Mouse (Mus musculus): ENCODE measurements around the gene Mrpl24. TPM values are rescaled to one million over a fixed set of nuclear protein-coding genes. Genes with fewer than 3 reads are reported as not detected.
A peak's percentile ranks its signal among the peaks of the same experiment; 100 is the strongest.

Gene Mrpl24
- polyA plus RNA-seq, 1 experiment, result 120 TPM

DNA sequence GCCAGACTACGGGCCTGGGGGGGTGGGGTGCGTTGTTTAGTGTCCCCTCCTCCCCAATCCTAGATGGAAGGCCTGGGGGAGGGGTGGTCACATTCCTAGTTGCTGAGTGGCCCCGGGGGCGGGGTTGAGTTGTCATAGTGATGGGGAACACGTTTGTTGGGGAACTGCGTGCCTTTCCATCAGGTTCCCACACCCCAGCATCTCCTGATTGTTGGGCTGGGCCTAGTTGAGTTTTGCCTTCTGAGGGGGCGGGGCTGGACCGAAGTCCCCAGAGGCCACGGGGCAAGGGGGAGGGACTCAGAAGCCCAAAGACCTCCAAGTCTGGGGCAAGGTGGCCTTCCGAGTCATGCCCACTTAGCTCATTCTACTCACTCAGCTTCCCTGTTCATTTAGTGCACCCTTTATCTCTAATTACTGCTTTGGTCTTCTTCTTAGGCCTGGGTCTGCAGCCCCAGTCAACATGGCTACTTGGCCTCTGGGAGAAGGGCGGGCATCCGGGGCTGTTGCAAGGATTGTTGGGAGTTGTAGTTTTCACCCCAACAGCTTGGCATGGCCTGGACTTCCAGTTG, 8.6 kb upstream of the Mrpl24 start:
- DNase-seq (ENCODE audit: low spot score), result peak; percentile 68

DNA sequence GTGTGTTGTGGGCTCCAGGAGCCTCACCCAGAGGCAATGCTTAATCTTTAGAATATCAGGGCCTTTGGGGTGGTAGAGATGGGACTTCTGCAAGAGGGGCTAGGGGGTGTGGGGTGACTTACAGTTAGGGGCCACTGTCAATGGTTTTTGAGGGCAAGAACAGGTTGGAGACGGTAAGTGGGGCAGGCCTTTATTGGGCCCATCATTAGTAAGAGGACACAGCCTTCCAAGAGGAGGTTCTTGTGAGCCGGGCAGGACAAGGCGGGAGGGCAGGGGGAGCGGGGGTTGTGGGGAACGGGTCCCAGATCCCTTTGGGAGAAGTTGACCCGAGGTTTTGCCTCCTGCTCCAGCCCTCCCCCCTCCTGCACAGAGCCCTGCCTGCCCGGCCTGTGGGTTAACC, 5.8 kb upstream of the Mrpl24 start:
- DNase-seq (ENCODE audit: low spot score), result no peak

- no peak for DNase-seq (ENCODE audit: low spot score)
These were observed 5.4 kb upstream of the Mrpl24 start for GRCm38 (mm10) chr3:87913891-87914290.

DNA sequence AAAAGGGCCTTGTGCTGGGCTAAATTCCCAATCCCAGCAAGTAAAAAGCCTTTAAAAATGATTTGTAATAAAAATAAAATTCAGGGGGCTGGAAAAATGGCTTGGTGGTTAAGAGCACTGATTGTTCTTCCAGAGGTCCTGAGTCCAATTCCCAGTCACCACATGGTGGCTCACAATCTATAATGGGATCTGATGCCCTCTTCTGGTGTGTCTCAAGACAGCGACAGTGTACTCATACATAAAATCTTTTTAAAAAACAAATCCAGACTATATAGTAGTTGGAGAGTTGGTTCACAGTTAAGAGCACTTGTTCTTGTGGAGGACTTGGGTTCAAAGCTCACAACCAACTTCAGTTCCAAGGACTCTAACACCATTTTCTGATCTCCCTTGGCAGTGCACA, 2.3 kb upstream of the Mrpl24 start:
- no peak for DNase-seq (ENCODE audit: low spot score)

DNA sequence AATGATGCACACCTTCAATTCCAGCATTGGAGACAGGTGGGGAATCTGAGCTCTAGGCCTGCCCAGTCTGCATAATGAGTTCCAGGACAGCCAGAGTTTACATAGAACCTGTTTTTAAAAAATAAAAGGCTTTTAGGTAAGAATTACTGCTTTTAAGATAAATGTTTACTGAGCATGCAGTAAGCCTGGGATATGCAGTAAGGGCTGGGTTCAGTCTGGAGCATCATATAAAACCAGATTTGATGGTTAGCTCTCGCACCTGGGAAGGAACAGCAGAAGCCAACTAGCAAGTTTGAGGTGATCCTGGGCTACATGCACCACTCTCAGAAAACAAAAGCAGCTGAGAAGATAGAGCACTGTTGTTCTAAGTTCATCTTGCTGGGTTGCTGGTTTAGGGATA, 755 bp upstream of the Mrpl24 start:
- DNase-seq (ENCODE audit: low spot score), result no peak

- DNase-seq (ENCODE audit: low spot score), result no peak
These were observed 1.1 kb downstream of the Mrpl24 start for GRCm38 (mm10) chr3:87920270-87920943.

DNA sequence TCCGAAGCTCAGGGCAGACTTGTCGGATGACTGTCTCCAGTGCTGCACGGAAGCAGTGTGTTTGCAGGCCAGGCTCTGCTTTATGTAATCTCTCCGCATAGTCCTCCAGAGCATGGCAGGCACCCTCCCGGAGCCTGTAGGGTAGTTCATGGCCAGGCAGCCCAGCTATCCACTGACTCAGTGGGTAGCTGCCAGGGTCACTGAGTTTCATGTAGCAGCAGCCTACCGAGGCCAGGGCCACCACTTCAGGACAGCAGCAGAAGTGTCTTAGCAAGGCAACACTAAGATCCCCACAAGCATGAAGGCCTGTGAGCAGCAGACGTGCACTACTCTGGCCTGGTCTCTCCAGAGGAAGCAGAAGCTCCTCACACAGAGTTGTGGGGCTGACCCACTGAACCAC, 5.7 kb downstream of the Mrpl24 start:
- DNase-seq (ENCODE audit: low spot score), result no peak

- no peak for DNase-seq (ENCODE audit: low spot score)
These were observed 8.1 kb downstream of the Mrpl24 start for GRCm38 (mm10) chr3:87927452-87927851.

DNA sequence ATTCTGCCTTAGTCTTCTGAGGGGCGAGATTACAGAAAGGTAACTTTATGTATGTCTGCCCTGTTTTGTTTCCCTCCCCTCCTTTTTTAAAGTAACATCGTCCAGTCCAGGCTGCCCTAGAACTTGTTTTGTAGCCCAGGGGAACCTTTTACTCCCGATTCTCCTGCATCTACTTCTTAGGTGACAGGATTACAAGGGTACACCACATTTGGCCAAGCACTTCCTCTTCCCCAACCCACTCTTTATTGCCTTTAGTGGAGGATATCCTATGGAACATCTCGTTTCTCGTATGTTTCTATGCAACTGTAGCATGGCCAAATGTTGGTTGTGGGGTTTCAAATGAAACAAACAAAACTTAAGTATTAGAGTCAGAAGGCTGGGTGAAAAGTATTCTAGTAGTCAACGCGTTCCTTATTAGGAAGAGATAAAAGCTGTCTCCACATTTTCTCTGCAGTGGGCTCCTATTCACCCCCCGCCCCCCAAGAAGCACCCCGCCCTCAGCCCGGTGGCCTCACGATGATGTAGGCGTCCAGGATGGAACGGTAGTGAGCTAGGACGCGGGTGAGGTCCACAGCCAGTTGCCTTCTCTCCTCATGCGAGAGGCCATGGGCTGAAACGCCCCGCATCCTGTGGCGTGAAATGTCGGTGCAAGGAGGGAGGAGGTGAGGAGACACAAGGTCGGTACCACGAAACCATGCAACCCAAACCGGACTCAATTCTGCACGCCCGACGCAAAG, 10.2 kb downstream of the Mrpl24 start:
- DNase-seq (ENCODE audit: low spot score), result no peak

- peak; percentile 87 for DNase-seq (ENCODE audit: low spot score)
These were observed 10.9 kb downstream of the Mrpl24 start, which contains the start of the genes Isg20l2 and Rrnad1 for GRCm38 (mm10) chr3:87930078-87930795. Gene Isg20l2, plus strand, starts transcription at chr3:87930314. Gene Rrnad1, minus strand, starts transcription at chr3:87930717.

GRCm38 (mm10) chr3:87934026-87934425, 14.7 kb downstream of the Mrpl24 start:
- no peak for DNase-seq (ENCODE audit: low spot score)

DNA sequence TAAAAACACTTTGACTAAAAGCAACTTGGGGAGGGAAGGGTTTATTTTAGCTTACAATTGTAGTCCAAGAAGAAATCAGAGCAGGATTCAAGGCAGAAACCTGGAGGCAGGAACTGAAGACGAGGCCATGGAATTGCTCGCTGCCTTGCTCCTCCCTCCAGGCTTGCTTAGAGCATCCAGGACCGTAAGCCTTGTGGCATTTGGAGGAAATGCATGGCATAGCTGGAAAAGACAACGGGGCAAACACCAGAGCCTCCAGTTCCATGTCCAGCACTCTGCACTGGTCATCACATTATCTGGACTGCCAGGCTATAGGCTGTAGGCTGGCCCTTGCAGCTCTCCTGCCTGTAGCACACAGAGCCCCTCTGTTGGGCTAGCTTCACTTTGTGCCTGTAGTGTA, 15.2 kb downstream of the Mrpl24 start:
- no peak for DNase-seq (ENCODE audit: low spot score)

- DNase-seq (ENCODE audit: low spot score), result no peak
These were observed 15.9 kb downstream of the Mrpl24 start for GRCm38 (mm10) chr3:87935201-87935600.

DNA sequence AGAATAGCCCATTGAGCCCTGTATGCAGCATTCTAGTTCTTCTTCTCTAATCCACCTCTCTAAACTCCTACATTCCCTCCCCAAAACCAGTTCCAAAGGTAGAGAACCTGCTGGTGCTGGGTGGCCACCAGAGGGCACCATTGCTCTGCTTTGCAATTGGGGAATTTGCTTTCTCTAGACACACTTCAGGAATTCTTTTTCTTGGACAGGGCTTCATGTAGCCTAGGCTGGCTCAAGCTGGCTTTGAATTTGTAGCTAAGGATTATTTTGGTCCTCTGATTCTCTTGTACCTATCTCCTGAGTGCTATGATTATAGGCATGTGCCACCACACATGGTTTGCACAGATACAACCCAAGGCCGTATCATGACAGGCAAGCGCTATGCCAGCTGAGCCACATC, 16.5 kb downstream of the Mrpl24 start:
- DNase-seq (ENCODE audit: low spot score), result peak; percentile 63

GRCm38 (mm10) chr3:87940611-87941010, 21.3 kb downstream of the Mrpl24 start:
- DNase-seq (ENCODE audit: low spot score), result no peak

DNA sequence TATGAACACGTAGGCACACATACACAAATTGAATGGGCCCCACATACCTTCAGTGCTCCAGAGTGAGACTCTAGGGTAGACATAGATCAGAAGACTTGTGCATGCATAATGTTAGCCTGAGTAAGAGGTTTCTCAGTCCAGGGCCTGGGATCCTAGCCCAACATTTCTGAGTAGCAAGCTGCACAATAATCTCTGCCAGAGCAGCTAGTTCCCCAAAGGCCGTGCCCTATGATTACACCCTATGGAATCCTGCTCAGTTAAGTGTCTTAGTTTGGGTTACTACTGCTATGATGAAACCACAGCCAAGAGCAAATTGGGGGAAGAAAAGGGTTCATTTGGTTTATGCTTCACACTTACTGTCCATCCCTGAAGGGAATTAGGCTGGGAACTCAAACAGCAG, 23.2 kb downstream of the Mrpl24 start:
- no peak for DNase-seq (ENCODE audit: low spot score)

DNA sequence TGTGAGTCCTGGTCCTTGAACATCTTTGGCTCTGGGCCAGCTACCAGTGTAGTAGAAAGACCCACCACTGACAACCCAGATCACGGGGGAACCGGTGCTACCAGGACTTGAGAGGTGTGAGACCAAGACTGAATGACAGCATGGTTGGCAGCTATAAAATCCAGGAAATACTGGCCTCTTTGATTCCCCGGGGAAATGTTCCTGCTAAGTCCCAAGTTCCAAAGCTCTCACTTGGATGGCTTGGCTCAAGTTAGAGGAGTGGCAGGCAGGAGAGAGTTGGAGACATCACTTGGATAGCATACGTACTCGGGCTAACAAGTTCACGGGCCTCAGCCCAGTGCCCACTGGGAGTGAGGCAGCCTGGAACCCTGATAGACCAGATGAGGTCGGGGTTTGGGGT, 24.3 kb downstream of the Mrpl24 start:
- DNase-seq (ENCODE audit: low spot score), result no peak

- no peak for DNase-seq (ENCODE audit: low spot score)
These were observed 25.7 kb downstream of the Mrpl24 start for GRCm38 (mm10) chr3:87944838-87945600.

DNA sequence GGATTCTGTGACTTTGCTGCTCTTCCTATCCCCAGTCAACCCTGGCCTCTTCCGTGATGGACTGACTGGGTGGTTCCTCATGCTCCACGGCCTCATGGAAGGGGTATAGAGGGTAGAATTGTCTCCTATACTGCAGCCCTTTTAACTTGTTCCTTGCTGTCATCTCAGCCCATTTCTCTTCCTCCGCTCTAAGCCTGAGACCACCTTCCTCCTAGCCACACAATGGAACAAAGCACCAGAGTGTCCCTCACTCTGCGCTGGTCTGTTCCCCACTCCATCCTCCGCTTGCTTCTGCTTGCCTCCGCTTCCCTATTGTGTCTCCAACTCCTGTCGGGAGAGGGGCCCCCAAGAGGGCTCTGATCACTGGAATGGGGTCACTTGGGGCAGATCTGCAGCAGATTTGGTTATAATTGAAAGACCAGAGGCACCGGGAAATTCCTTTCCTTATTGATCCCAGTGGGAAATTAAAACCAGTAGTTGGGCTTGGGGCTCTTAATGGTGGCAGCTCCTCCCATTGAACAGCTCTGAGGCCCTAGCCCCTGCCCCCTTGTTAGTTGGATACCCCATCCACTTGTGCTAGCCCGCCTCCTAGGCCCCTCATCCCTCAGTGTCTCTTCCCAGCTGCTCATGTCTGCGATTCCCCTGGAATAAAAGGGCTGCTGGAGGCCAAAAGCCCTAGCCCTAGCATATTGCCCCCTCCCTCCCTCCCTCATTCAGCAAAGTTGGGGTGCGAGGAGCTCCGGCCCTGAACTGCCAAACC, 26.7 kb downstream of the Mrpl24 start:
- no peak for DNase-seq (ENCODE audit: low spot score)

DNA sequence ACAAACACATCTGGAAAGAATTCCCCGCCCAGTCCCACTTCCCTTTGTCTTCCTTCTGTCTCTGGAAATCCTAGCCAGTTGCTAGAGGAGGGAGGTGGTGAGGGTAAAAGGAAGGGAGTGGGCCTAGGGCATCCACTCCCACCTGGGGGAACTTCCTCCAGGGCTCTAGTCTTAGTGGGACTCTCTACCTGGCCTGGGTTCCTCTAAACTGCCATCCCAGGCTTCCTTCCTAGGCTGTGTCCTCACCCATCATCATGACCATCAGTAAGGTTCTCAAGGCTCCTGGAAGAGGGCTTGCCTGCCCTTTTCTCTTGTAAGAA, 27.2 kb downstream of the Mrpl24 start:
- no peak for DNase-seq (ENCODE audit: low spot score)

Data from urinary bladder, adult 2 months (tissue).